Mouse (Mus musculus): Measurements from ENCODE around the gene Snrpb2. TPM values are rescaled to one million over a fixed set of nuclear protein-coding genes. Genes with fewer than 3 reads are reported as not detected.

Gene Snrpb2
- polyA plus RNA-seq (2015; fragmentation: Illumina TruSeq; extraction: RNeasy Lipid Tissue Mini Kit (QIAGEN cat#74804); ENCODE audit: insufficient read depth, low read depth, low replicate concordance) = 3.3 TPM

DNA sequence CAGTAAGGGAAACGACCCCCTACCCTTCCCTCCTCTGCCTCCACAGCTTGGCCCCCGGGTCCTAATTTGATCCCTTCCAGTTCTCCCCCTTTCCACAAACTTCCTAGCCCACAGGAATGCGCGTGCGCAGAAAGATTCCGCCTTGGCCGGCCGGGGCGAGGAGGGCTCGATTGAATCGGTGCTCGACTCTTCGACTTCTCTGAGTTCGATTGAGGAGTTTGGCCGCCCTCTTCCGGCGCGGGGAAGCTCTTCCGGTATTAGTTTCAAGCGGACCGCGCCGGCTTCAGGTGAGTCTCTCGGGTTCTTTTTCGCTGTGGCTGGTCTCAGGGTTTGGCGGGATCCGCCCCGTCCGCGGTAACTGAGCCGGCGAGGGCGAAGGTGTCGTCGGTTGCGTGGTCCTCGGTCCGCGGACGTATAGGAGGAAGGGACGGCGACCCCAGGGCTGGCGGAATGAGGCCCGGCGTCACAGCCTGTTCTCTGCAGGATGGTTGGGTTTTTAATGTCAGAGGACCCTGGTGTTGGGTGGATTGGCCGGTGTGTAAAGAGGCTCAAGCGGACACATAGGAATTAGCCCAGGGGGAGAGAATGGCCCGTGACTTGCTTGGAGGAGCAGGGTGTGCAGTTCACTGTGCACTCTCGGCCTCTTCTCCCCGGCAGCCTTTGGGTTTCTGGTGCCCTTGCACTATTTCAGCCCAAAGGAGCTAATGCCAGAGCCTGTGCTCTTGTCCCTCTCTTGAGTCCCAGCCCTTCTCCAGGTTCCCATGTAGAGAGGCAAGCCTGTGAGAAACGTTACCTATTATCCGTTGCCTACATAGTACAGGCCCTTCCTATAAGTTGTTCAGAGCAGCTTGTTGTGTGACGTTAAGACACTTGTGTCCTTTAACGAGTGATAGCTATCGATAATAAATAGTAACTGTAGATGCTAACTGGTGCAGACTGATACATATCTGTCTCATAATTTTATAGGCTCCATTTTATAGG lies at the start of gene Snrpb2:
TSS of gene Snrpb2 (plus strand) at position 228 of the 981 bp plus-strand sequence.

DNA sequence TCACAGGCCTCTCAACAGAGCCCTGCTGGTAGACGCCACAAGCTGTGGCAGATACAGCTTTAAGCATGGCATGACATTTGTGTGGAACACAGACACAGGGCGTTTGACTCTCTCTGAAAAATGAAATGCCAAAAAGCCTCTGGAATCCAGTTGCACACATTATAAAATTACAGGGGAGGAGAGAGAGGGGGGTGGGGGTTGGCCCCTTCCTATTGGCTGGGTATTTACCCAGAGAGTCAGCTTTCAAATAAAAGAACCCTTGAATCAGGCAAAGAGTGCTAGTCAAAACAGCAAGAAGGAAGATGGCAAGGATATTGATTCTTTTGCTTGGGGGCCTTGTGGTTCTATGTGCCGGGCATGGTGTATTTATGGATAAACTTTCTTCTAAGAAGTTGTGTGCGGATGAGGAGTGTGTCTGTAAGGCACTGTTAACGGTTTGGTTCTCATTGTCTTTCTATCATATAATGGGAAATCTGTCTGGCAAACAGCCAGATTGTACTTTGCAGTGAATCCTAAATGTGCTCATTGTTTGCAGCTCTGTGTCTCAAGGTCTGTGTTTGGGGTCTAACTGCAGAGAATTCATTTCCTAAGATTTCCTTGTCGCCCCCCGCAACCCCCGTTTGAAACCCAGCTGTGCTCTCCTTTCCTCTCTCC lies 15.5 kb downstream of the Snrpb2 start, which contains the start of gene Otor:
TSS of gene Otor (plus strand) at position 276 of the 654 bp plus-strand sequence.

Other genes starting within 250 kb of the Snrpb2 start
- 3.4 TPM for gene Kif16b, start 161.5 kb upstream of the Snrpb2 start, polyA plus RNA-seq (2015; fragmentation: Illumina TruSeq; extraction: RNeasy Lipid Tissue Mini Kit (QIAGEN cat#74804); ENCODE audit: insufficient read depth, low read depth, low replicate concordance)
- gene Otor, start 15.4 kb downstream of the Snrpb2 start, polyA plus RNA-seq (2015; fragmentation: Illumina TruSeq; extraction: RNeasy Lipid Tissue Mini Kit (QIAGEN cat#74804); ENCODE audit: insufficient read depth, low read depth, low replicate concordance) = not detected

Measured in pancreas, adult 10 weeks (tissue).